Mouse (Mus musculus): ENCODE data around the gene Tmem141. TPM values are rescaled to one million over a fixed set of nuclear protein-coding genes. Genes with fewer than 3 reads are reported as not detected.

The Tmem141 gene
- total and polyA plus RNA-seq, 2 experiments from 2014 or later, result 39.4 to 42.7 TPM

- Histone ChIP-seq H3K9me3 (ENCODE audit: low read length) (no peaks in the 10 kb centered on the region), H3K4me2 (ENCODE audit: low read depth) (no peak overlapping the region), H3K9ac (no peak overlapping the region), H3K4me1 (ENCODE audit: insufficient read depth) (no peaks in the 10 kb centered on the region), H3K27me3 (ENCODE audit: insufficient read depth, low read length) (no peaks in the 10 kb centered on the region), H3K36me3 (ENCODE audit: insufficient read depth) (peaks cover 73% of the 10 kb centered on the region), H3K4me3 (ENCODE audit: low read depth, low read length) (no peak overlapping the region), H3K27ac (ENCODE audit: low read depth, low read length) (no peak overlapping the region)
- ATAC-seq, result no peak
- DNase-seq, result no peak
- TF ChIP-seq CTCF (IDR thresholded peaks at IDR 0.05; ENCODE audit: low read depth), result no peak
- 94% methylated on average over 8 of the region's 8 CpGs for WGBS
Measured at GRCm38 (mm10) chr2:25588227-25588907, 33.4 kb downstream of the Tmem141 start.

GRCm38 (mm10) chr2:25587290-25587689 is 34.5 kb downstream of the Tmem141 start:
- ATAC-seq (no peak), DNase-seq (no peak)
- Histone ChIP-seq H3K4me3 (ENCODE audit: low read depth, low read length) (no peak overlapping the region), H3K36me3 (ENCODE audit: insufficient read depth) (peaks cover 68% of the 10 kb centered on the region), H3K4me1 (ENCODE audit: insufficient read depth) (peaks cover 8% of the 10 kb centered on the region), H3K9me3 (ENCODE audit: low read length) (no peaks in the 10 kb centered on the region), H3K4me2 (ENCODE audit: low read depth) (no peak overlapping the region), H3K9ac (no peak overlapping the region), H3K27ac (ENCODE audit: low read depth, low read length) (no peak overlapping the region), H3K27me3 (ENCODE audit: insufficient read depth, low read length) (no peaks in the 10 kb centered on the region)
- 91% methylated on average over 8 of the region's 8 CpGs for WGBS
- no peak for TF ChIP-seq CTCF (IDR thresholded peaks at IDR 0.05; ENCODE audit: low read depth)

GRCm38 (mm10) chr2:25585601-25586000 is 36.2 kb downstream of the Tmem141 start:
- Histone ChIP-seq H3K9ac (no peak overlapping the region), H3K4me1 (ENCODE audit: insufficient read depth) (peaks cover 20% of the 10 kb centered on the region), H3K9me3 (ENCODE audit: low read length) (no peaks in the 10 kb centered on the region), H3K4me2 (ENCODE audit: low read depth) (no peak overlapping the region), H3K27ac (ENCODE audit: low read depth, low read length) (no peak overlapping the region), H3K36me3 (ENCODE audit: insufficient read depth) (peaks cover 52% of the 10 kb centered on the region), H3K27me3 (ENCODE audit: insufficient read depth, low read length) (no peaks in the 10 kb centered on the region), H3K4me3 (ENCODE audit: low read depth, low read length) (no peak overlapping the region)
- ATAC-seq (no peak), DNase-seq (no peak)
- no peak for TF ChIP-seq CTCF (IDR thresholded peaks at IDR 0.05; ENCODE audit: low read depth)
- WGBS, result 81% methylated on average over 3 of the region's 3 CpGs

DNA sequence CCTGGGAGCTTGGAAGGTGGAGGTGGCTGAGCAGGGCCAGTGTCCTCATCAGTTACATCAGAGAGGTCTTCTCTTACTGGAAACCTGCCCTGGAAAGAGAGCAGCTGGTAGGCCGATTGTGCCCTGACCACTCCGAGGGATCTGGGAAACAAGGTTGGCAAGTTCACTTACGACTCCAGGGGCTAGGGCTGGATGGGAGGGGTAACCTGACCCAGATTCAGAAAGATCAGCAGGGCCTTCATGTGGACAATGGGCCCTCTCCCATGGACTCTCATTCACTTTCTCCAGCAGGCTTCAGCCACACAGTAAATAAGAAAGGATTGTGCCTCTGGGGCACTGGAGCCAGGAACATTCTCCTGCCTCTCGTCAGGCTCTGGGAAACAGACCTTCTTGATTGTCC is 36.9 kb downstream of the Tmem141 start:
- Histone ChIP-seq H3K36me3 (ENCODE audit: insufficient read depth) (peaks cover 44% of the 10 kb centered on the region), H3K4me2 (ENCODE audit: low read depth) (no peak overlapping the region), H3K27me3 (ENCODE audit: insufficient read depth, low read length) (peaks cover 3% of the 10 kb centered on the region), H3K4me3 (ENCODE audit: low read depth, low read length) (no peak overlapping the region), H3K9me3 (ENCODE audit: low read length) (no peaks in the 10 kb centered on the region), H3K27ac (ENCODE audit: low read depth, low read length) (no peak overlapping the region), H3K9ac (no peak overlapping the region), H3K4me1 (ENCODE audit: insufficient read depth) (peaks cover 24% of the 10 kb centered on the region)
- ATAC-seq (no peak), DNase-seq (no peak)
- no peak for TF ChIP-seq CTCF (IDR thresholded peaks at IDR 0.05; ENCODE audit: low read depth)
- 64% methylated on average over 4 of the region's 4 CpGs for WGBS

DNA sequence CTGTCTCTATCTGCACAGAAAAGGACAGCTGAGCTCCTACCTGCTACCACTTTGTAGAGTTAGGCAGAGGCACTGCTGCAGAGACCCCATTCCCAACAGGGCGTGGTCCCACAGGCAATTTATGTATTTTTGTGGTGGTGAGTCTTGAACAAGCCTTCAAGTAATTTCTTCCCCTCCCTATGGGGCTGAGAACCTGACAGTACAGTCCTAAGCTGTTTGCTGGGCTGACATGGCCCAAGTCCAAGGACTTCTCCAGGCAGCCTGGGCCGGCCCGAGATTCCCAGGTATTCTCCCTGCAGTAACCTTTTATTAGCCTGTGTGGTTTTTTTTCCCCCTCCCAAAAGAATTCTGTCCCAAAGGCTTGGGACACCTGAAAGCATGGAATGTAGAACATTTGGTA is 37.7 kb downstream of the Tmem141 start:
- Histone ChIP-seq H3K9ac (no peak overlapping the region), H3K9me3 (ENCODE audit: low read length) (no peaks in the 10 kb centered on the region), H3K4me3 (ENCODE audit: low read depth, low read length) (no peak overlapping the region), H3K4me2 (ENCODE audit: low read depth) (no peak overlapping the region), H3K36me3 (ENCODE audit: insufficient read depth) (peaks cover 46% of the 10 kb centered on the region), H3K4me1 (ENCODE audit: insufficient read depth) (peaks cover 24% of the 10 kb centered on the region), H3K27me3 (ENCODE audit: insufficient read depth, low read length) (peaks cover 10% of the 10 kb centered on the region), H3K27ac (ENCODE audit: low read depth, low read length) (no peak overlapping the region)
- DNase-seq, result no peak
- TF ChIP-seq CTCF (IDR thresholded peaks at IDR 0.05; ENCODE audit: low read depth), result no peak
- no peak for ATAC-seq
- 87% methylated on average over 3 of the region's 3 CpGs for WGBS

DNA sequence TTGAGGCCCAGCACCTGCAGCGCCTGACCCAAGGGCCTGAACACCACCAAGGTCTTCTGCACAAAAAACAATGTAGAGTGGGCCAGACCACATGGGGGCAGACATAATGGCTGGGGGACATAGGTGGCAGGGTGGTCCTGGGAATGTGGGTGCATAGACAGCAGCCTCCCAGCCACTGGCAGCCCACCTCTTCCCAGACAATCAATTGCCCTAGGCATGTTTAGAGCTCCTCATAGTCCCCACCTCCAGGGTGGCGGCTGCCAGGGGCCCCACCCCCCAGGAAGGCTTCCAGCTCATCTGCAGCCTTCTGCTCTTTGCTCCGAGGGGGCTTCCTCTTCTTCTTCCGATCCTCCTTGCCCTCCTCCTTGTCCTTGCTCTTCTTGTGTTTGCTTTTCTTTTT is 38.2 kb downstream of the Tmem141 start:
- ATAC-seq, result no peak
- no peak for DNase-seq
- no peak overlapping the region for H3K27ac ChIP-seq (ENCODE audit: low read depth, low read length)
- no peak overlapping the region for H3K4me2 ChIP-seq (ENCODE audit: low read depth)
- peaks cover 24% of the 10 kb centered on the region for H3K4me1 ChIP-seq (ENCODE audit: insufficient read depth)
- no peak overlapping the region for H3K4me3 ChIP-seq (ENCODE audit: low read depth, low read length)
- TF ChIP-seq CTCF (IDR thresholded peaks at IDR 0.05; ENCODE audit: low read depth), result no peak
- H3K9ac ChIP-seq, result no peak overlapping the region
- H3K27me3 ChIP-seq (ENCODE audit: insufficient read depth, low read length), result peaks cover 16% of the 10 kb centered on the region
- WGBS, result 72% methylated on average over 4 of the region's 4 CpGs
- no peaks in the 10 kb centered on the region for H3K9me3 ChIP-seq (ENCODE audit: low read length)
- H3K36me3 ChIP-seq (ENCODE audit: insufficient read depth), result peaks cover 48% of the 10 kb centered on the region

- DNase-seq, result no peak
Measured at GRCm38 (mm10) chr2:25583120-25583481, 38.7 kb downstream of the Tmem141 start.

More at GRCm38 (mm10) chr2:25583120-25583481, 38.7 kb downstream of the Tmem141 start:
- H3K9me3 ChIP-seq (ENCODE audit: low read length), result no peaks in the 10 kb centered on the region
- peaks cover 47% of the 10 kb centered on the region for H3K36me3 ChIP-seq (ENCODE audit: insufficient read depth)
- H3K9ac ChIP-seq, result no peak overlapping the region
- peaks cover 24% of the 10 kb centered on the region for H3K4me1 ChIP-seq (ENCODE audit: insufficient read depth)
- WGBS, result 76% methylated on average over 6 of the region's 6 CpGs
- H3K4me3 ChIP-seq (ENCODE audit: low read depth, low read length), result no peak overlapping the region
- H3K27me3 ChIP-seq (ENCODE audit: insufficient read depth, low read length), result peaks cover 20% of the 10 kb centered on the region
- ATAC-seq, result no peak
- H3K4me2 ChIP-seq (ENCODE audit: low read depth), result no peak overlapping the region
- TF ChIP-seq CTCF (IDR thresholded peaks at IDR 0.05; ENCODE audit: low read depth), result no peak
- H3K27ac ChIP-seq (ENCODE audit: low read depth, low read length), result no peak overlapping the region
